ENCODE assay signal across 15 mouse cellular contexts in the genomic region with DNA sequence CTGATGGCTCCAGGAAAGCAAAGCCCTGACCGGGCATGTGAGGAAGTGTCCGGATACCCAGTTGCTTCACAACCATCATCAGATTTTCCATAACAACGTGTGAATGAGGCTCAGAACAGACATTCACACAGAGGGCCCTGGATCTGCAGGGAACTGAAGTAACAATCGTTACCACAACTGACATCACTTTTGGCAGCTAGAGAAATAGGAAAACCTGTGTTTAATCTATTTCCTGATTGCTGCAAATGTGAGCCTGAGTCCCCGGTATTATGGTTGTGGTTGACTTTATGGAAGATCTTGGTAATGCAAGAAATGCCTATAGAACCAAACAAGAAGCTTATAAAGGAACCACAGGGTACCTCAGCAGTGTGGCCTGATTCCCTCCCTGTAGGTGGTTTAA. TPM values are rescaled to one million over a fixed set of nuclear protein-coding genes. Genes with fewer than 3 reads are reported as not detected.
"Had no signal": no experiment of that assay in that cellular context is flagged by ENCODE, and none has a peak within 500 bp of the region (broad histone marks: within the 10 kb centered on the region; RNA-seq: fewer than 3 reads in every experiment).

No protein-coding gene starts in this region.

- H3K4me1 ChIP-seq: midbrain, embryonic 15.5 days; neural tube, embryonic 12.5 days had no signal

- H3K27me3 ChIP-seq: liver, embryonic 13.5 days; midbrain, embryonic 15.5 days; neural tube, embryonic 12.5 days had no signal

- H3K27ac ChIP-seq: liver, embryonic 13.5 days; midbrain, embryonic 10.5 days; midbrain, embryonic 15.5 days; neural tube, embryonic 12.5 days; stomach, postnatal 0 days had no signal

- H3K9ac ChIP-seq: liver, embryonic 13.5 days; liver, postnatal 0 days; midbrain, embryonic 15.5 days; neural tube, embryonic 12.5 days had no signal

- H3K9me3 ChIP-seq: liver, embryonic 13.5 days; midbrain, embryonic 10.5 days; midbrain, embryonic 15.5 days; neural tube, embryonic 12.5 days had no signal

- H3K4me2 ChIP-seq: liver, embryonic 13.5 days; midbrain, embryonic 15.5 days; neural tube, embryonic 12.5 days had no signal

- H3K4me3 ChIP-seq: liver, embryonic 13.5 days; midbrain, embryonic 10.5 days; midbrain, embryonic 15.5 days; neural tube, embryonic 12.5 days had no signal

- H3K36me3 ChIP-seq: liver, embryonic 13.5 days; midbrain, embryonic 15.5 days; neural tube, embryonic 12.5 days had no signal

- DNase-seq: kidney, adult 8-10 months; kidney, postnatal 25 days; liver; liver, embryonic 13.5 days; liver, postnatal 0 days; thymus, postnatal 4 days had no signal

- ATAC-seq: liver, postnatal 0 days; midbrain, embryonic 15.5 days had no signal

RNA-seq across cellular contexts. Expression of gene Gm9747, which starts 12.1 kb away (rescaled TPM):
- total RNA-seq: layer of hippocampus, postnatal 10 days; left cerebral cortex, postnatal 36 days; megakaryocyte, adult 5-6 weeks; monocyte, adult 5-6 weeks; neutrophil, adult 5-6 weeks had no signal

RNA-seq across cellular contexts. Expression of gene Irs1, which starts 46.2 kb away (rescaled TPM):
- total RNA-seq: monocyte, adult 5-6 weeks had no signal
